Mouse (Mus musculus): Measurements from ENCODE around the gene Atp5e.

The Atp5e gene

GRCm38 (mm10) chr2:174415731-174416310 lies 48.1 kb downstream of the Atp5e start, which contains the start of gene Nelfcd:
Gene Nelfcd, plus strand, starts transcription at chr2:174415804.
- DNase-seq (ENCODE audit: extremely low read depth, low read depth), result peak; percentile 78

- DNase-seq (ENCODE audit: extremely low read depth, low read depth), result no peak
Observed at GRCm38 (mm10) chr2:174415001-174415730, 48.7 kb downstream of the Atp5e start.

GRCm38 (mm10) chr2:174413127-174413526 lies 50.8 kb downstream of the Atp5e start:
- no peak for DNase-seq (ENCODE audit: extremely low read depth, low read depth)

Measured in MEL-GATA-1-ER (cell line).